Mouse (Mus musculus) spleen, postnatal 0 days (tissue): ENCODE results near the gene Snapc5. TPM values are rescaled to one million over a fixed set of nuclear protein-coding genes. Genes with fewer than 3 reads are reported as not detected.

ENCODE experiments used
- polyA plus RNA-seq: library from polyadenylated mRNA; unstranded; fragments of >200 nt; fragmentation: Nextera tagmentation; extraction: Ambion mirVana; gene quantifications from 2 replicates; pipeline ENCODE4 v1.2.1, GENCODE M21; 2015

Snapc5 gene
- polyA plus RNA-seq, result 23.0 and 27.1 TPM in 2 replicates

GRCm38 (mm10) chr9:64178974-64179646 is at the start of gene Snapc5:
TSS of gene Snapc5 (plus strand) at chr9:64179274.

GRCm38 (mm10) chr9:64172816-64173665 is 6.0 kb upstream of the Snapc5 start, which contains the start of the genes Zwilch and Rpl4:
TSS of gene Zwilch (minus strand) at chr9:64173104.
TSS of gene Rpl4 (plus strand) at chr9:64173375.

Other genes with a start within 250 kb of the Snapc5 start
- gene Smad6, start 157.2 kb upstream of the Snapc5 start, polyA plus RNA-seq, result 1.6 and 3.1 TPM in 2 replicates
- 0.12 and 0.24 TPM in 2 replicates for gene Lctl, start 62.1 kb upstream of the Snapc5 start, polyA plus RNA-seq
- 14.3 and 15.7 TPM in 2 replicates for gene Zwilch, start 6.2 kb upstream of the Snapc5 start, polyA plus RNA-seq
- 966 and 1,011 TPM in 2 replicates for gene Rpl4, start 5.9 kb upstream of the Snapc5 start, polyA plus RNA-seq
- gene Uchl4, start 55.9 kb downstream of the Snapc5 start, polyA plus RNA-seq, result 1.9 and 2.2 TPM in 2 replicates
- 31.9 and 39.4 TPM in 2 replicates for gene Map2k1, start 74.4 kb downstream of the Snapc5 start, polyA plus RNA-seq
- 296 and 327 TPM in 2 replicates for gene Tipin, start 102.3 kb downstream of the Snapc5 start, polyA plus RNA-seq
- gene Dis3l, start 162.0 kb downstream of the Snapc5 start, polyA plus RNA-seq, result 7.3 and 8.0 TPM in 2 replicates
- 0.54 and 0.80 TPM in 2 replicates for gene Megf11, start 206.4 kb downstream of the Snapc5 start, polyA plus RNA-seq